Mouse (Mus musculus): ENCODE data around the gene Fut4.
"Not testable (repeated sequence)": the region's sequence is repeated elsewhere in the genome, so short reads cannot be mapped to it uniquely, and the experiment has no call there.

The Fut4 gene

DNA sequence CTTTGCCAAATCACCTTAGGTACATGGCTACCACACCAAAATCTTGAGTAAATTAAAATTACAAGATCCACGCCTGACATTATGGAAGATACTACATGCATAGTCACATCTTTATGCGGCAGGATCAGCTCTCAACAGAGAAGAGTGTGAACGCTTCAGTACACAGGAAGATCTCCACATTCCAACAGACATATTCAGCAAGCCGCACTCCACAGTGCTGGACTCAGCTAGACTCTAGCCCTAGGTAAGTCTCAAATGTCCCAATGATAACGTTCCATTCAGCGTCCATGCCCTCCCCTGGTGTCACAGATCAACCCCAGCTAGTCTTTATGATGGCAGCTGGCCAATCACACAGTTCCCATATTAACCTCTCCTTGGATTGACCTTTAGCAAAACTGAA lies 26.2 kb downstream of the Fut4 start:
- DNase-seq (ENCODE audit: low spot score), result no peak

DNA sequence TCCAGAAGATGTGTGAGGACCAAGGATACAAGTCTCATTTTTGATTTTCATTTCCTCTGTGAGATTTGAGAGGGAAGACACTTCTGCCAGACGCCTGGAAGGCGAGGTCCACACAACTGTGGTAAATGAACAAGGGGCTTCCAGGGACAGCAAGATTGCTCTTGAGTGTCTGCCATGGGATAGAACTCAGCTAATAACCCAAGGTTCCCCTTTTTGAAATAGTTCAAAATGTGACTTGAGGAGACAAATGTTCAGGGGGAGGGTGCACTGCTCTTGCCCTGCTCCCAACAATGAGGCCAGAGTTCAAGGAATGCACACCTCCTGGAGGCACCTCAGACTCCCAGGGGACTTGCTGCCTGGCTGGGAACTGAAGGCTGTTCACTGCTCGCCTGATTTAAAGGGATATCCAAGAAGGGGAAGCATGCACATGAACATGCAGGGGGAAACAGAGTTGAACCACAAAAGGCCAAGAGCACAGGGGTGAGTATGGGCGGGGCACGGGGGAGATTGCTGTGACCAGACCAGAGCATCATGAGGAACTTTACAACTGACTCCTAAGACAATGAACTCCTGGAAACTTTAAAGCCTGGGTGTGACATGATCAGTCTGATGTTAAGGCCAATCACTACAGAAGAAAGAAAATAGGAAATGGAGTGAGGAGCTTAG lies 27.3 kb downstream of the Fut4 start:
- DNase-seq (ENCODE audit: low spot score), result no peak

DNA sequence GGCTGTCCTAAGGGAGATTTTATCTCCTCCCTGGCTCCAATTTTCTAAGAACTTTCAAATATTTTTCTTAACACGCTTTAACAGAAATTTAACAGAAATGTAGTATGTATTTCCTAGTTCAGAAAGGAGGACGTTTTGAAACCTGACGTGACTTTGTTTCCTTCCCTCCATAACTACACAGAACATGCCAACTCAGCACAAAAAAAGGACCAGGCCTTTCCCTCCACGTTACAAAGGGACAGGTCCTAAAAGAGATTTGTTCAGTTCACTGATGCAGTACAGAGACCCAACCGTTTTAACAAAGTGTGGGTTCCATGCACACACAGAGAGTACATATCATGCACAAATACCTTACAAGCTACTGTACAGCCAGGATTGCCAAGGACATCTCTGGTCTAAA lies 30.6 kb downstream of the Fut4 start:
- DNase-seq (ENCODE audit: low spot score), result no peak

DNA sequence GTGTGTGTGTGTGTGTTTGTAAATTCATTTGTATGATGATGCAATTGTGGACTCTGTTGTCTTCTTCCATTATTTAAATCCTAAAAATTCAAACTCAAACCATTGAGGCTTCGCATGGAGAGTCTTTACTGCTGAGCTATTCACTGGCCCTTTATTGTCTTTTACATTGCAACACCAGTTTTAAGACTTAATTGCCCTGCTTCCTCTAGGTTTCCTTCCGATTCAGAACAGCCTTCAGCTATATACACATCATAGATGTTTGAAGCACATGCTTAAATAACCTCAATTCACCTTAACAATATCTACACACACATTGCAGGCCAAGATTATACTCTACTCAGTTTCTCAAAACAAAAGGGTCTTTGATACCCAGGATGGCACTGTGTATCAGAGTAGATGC lies 31.8 kb downstream of the Fut4 start:
- DNase-seq (ENCODE audit: low spot score), result no peak

- DNase-seq (ENCODE audit: low spot score), result no peak
Observed at GRCm38 (mm10) chr9:14718332-14718691, 33.9 kb downstream of the Fut4 start.

GRCm38 (mm10) chr9:14717689-14718331 lies 34.4 kb downstream of the Fut4 start:
- no peak for DNase-seq (ENCODE audit: low spot score)

DNA sequence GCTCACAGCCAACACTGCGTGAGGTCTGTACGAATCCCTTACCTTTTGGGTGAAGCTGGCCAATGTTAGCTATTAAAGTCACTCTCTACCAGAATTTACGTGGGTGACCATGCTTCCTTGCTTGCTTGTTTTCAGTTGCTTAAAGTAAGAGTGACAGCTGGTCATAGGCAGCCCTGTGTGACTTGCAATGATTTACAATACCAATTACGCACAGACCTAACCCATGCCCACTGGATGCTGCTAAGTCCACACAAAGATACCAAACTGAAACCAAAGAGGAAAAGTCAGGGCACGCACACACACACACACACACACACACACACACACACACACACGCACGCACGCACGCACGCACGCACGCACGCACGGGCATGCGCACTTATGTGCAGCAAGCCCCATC lies 36.9 kb downstream of the Fut4 start:
- no peak for DNase-seq (ENCODE audit: low spot score)

GRCm38 (mm10) chr9:14710910-14711309 lies 41.3 kb downstream of the Fut4 start:
- DNase-seq (ENCODE audit: low spot score), result no peak

- DNase-seq (ENCODE audit: low spot score), result no peak
Observed at GRCm38 (mm10) chr9:14705321-14706162, 46.7 kb downstream of the Fut4 start.

DNA sequence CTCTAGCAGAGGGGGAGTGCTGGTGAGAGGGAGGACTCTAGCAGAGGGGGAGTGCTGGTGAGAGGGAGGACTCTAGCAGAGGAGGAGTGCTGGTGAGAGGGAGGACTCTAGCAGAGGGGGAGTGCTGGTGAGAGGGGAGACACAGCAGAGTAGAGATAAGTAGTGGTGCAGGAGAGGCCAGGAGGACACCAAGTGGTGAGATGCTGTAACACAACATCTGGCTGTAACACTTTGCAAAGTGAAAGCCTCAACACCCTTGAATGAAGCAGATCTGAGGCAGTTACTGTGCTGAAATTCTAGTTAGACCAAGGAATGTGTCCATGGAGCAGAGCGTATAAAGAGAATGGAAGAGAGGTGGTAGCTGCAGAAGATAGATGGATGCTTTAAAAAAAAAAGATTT lies 51.4 kb downstream of the Fut4 start:
- not testable (repeated sequence) for DNase-seq (ENCODE audit: low spot score)

DNA sequence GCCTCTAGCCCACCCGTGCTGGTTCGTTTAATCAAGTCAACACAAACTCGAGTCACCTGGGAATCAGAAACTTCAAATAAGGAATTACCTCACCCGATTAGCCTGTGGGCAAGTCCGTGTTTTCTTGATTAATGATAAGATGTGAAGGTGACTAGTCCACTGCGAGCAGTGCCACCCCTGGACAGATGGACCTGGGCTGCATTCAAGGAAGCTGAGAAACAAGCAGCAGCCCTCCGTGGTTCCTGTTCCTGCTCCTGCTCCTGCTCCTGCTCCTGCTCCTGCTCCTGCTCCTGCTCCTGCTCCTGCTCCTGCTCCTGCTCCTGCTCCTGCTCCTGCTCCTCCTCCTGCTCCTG lies 52.9 kb downstream of the Fut4 start:
- no peak for DNase-seq (ENCODE audit: low spot score)

DNA sequence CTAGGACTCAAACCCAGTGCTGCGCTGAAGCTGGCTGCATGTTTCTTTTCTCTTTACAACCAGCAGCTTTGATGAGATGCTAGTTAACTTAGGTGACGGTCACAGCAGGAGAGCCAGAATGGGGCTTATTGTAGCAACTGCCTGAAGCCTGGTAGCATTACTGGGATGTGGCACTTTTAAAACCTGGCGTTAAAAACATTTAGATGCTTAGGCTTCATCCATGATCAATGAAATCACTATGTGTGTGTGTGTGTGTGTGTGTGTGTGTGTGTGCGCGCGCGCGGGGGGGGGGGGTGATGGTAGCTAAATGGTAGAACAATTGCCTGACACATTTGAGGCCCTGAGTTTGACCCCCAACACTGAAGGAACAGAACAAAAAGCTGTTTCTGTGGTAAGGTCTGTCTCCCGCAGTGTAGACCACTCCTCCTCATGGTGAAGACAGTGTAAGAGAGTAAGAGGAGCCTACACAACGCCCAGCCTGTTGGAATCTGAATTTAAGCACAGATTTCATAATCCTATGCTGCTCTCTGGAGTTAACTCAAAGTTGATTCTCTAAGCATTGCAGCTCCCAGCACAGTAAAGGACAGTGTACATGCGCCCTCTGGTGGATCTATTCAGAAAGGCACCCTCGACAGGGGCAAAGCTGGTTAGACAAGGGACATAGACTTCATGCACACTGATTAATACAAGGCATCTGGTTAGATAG lies 53.5 kb downstream of the Fut4 start:
- DNase-seq (ENCODE audit: low spot score), result peak; percentile 92

Data from embryo, embryonic 10 days (tissue).